Mouse (Mus musculus): ENCODE data around the gene Dpp6.

- TF ChIP-seq CTCF (IDR thresholded peaks at IDR 0.05; ENCODE audit: low read depth) (no peak), EP300 (IDR thresholded peaks at IDR 0.05; ENCODE audit: low read depth) (no peak)
Measured at GRCm38 (mm10) chr5:27147397-27147945, 330.5 kb downstream of the Dpp6 start.

Data from liver, postnatal 0 days (tissue).